Mouse (Mus musculus): ENCODE results near the gene Gjc2. TPM values are rescaled to one million over a fixed set of nuclear protein-coding genes. Genes with fewer than 3 reads are reported as not detected.

Gene Gjc2
- polyA plus RNA-seq, 1 experiment, result 2.7 TPM

GRCm38 (mm10) chr11:59169807-59170206 lies 13.2 kb downstream of the Gjc2 start:
- no peak overlapping the region for H3K4me3 ChIP-seq (ENCODE audit: control insufficient read depth, low read depth, low read length)
- TF ChIP-seq CTCF (IDR thresholded peaks at IDR 0.05; ENCODE audit: control insufficient read depth, insufficient read depth, insufficient replicate concordance, low read depth, low read length) (no peak), POLR2A (IDR thresholded peaks at IDR 0.05; ENCODE audit: control insufficient read depth, low read depth, low read length) (no peak)
- no peaks in the 10 kb centered on the region for H3K27me3 ChIP-seq (ENCODE audit: control insufficient read depth, insufficient read depth, low read length)
- H3K27ac ChIP-seq (ENCODE audit: control insufficient read depth, insufficient read depth, low read depth, low read length), result no peak overlapping the region
- peaks cover 3% of the 10 kb centered on the region; the same call in 1 of the 2 replicates for H3K4me1 ChIP-seq (ENCODE audit: control insufficient read depth, insufficient read depth, low read length)
- no peaks in the 10 kb centered on the region for H3K36me3 ChIP-seq (ENCODE audit: control insufficient read depth, insufficient read depth, low read length)

- TF ChIP-seq CTCF (IDR thresholded peaks at IDR 0.05; ENCODE audit: control insufficient read depth, insufficient read depth, insufficient replicate concordance, low read depth, low read length) (no peak), POLR2A (IDR thresholded peaks at IDR 0.05; ENCODE audit: control insufficient read depth, low read depth, low read length) (no peak)
- Histone ChIP-seq H3K4me3 (ENCODE audit: control insufficient read depth, low read depth, low read length) (no peak overlapping the region), H3K27me3 (ENCODE audit: control insufficient read depth, insufficient read depth, low read length) (no peaks in the 10 kb centered on the region), H3K36me3 (ENCODE audit: control insufficient read depth, insufficient read depth, low read length) (no peaks in the 10 kb centered on the region; the same call in 1 of the 2 replicates), H3K27ac (ENCODE audit: control insufficient read depth, insufficient read depth, low read depth, low read length) (no peak overlapping the region), H3K4me1 (ENCODE audit: control insufficient read depth, insufficient read depth, low read length) (peaks cover 11% of the 10 kb centered on the region)
These were observed 17.3 kb downstream of the Gjc2 start for GRCm38 (mm10) chr11:59165616-59166241.

GRCm38 (mm10) chr11:59164384-59164783 lies 18.6 kb downstream of the Gjc2 start:
- Histone ChIP-seq H3K27me3 (ENCODE audit: control insufficient read depth, insufficient read depth, low read length) (no peaks in the 10 kb centered on the region), H3K4me1 (ENCODE audit: control insufficient read depth, insufficient read depth, low read length) (peaks cover 11% of the 10 kb centered on the region), H3K27ac (ENCODE audit: control insufficient read depth, insufficient read depth, low read depth, low read length) (peak overlapping the region; percentile 76), H3K4me3 (ENCODE audit: control insufficient read depth, low read depth, low read length) (peak overlapping the region; percentile 97), H3K36me3 (ENCODE audit: control insufficient read depth, insufficient read depth, low read length) (no peaks in the 10 kb centered on the region; the same call in 1 of the 2 replicates)
- TF ChIP-seq POLR2A (IDR thresholded peaks at IDR 0.05; ENCODE audit: control insufficient read depth, low read depth, low read length) (no peak), CTCF (IDR thresholded peaks at IDR 0.05; ENCODE audit: control insufficient read depth, insufficient read depth, insufficient replicate concordance, low read depth, low read length) (no peak)

DNA sequence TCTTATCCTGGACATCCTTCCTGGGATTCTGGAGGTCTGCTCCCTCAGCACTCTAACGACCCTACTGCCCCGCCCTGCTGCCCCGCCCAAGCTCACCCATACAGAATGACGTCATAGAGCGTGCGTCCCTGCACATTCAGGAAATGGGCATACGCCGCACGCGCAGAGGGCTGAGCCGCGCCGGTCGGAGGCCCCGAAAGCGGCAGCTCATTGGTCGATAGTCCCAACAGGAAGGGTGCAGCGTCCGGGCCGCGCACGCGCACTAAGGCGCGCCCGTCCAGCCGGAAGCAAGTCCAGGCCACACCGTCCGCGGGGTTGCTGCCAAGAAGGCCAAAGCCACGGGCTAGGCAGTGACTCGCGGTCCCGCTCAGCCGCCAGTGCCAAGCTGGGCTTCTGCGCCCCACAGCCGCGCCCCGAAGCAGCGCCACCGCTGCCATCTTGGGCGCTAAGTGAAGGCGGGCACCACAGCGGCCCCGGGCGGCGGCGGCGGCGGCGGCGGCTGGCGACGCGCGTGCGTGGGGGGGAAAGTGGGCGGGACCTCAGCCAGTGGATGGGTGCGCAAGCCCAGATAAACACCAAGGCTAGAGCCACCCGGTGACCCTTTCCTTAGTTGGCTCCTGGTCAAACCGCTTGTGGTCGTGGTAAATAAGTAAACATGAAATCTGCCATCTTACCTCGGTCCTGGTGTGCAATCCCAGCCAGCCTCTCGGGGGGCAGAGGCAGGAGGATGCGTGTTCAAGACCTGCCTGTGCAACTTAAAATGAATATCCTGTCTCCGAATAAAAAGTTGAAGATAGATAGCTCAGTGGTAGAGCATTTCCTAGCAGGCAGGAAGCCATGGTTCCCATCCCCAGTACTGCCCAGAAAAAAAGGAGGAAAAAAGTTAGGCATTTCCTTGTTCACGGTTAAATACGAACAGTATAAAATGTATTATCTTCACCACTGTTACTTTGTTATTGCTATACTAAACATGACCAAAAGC lies 19.5 kb downstream of the Gjc2 start, which contains the start of gene Iba57:
Gene Iba57 (minus strand): TSS at position 485 of the 982 bp plus-strand sequence.
- no peak for TF ChIP-seq CTCF (IDR thresholded peaks at IDR 0.05; ENCODE audit: control insufficient read depth, insufficient read depth, insufficient replicate concordance, low read depth, low read length)
- peak; percentile 90 for TF ChIP-seq POLR2A (IDR thresholded peaks at IDR 0.05; ENCODE audit: control insufficient read depth, low read depth, low read length)
- H3K36me3 ChIP-seq (ENCODE audit: control insufficient read depth, insufficient read depth, low read length), result no peaks in the 10 kb centered on the region; the same call in 1 of the 2 replicates
- peak within 1 kb of the TSS; percentile 97 for H3K4me3 ChIP-seq (ENCODE audit: control insufficient read depth, low read depth, low read length)
- peak within 1 kb of the TSS; percentile 99 for H3K27ac ChIP-seq (ENCODE audit: control insufficient read depth, insufficient read depth, low read depth, low read length)
- no peaks in the 10 kb centered on the region for H3K27me3 ChIP-seq (ENCODE audit: control insufficient read depth, insufficient read depth, low read length)
- peaks cover 11% of the 10 kb centered on the region for H3K4me1 ChIP-seq (ENCODE audit: control insufficient read depth, insufficient read depth, low read length)

- peaks cover 14% of the 10 kb centered on the region for H3K4me1 ChIP-seq (ENCODE audit: control insufficient read depth, insufficient read depth, low read length)
- peak overlapping the region; percentile 97 for H3K4me3 ChIP-seq (ENCODE audit: control insufficient read depth, low read depth, low read length)
- H3K27ac ChIP-seq (ENCODE audit: control insufficient read depth, insufficient read depth, low read depth, low read length), result peak overlapping the region; percentile 76
These were observed 20.4 kb downstream of the Gjc2 start for GRCm38 (mm10) chr11:59162443-59163254.

DNA sequence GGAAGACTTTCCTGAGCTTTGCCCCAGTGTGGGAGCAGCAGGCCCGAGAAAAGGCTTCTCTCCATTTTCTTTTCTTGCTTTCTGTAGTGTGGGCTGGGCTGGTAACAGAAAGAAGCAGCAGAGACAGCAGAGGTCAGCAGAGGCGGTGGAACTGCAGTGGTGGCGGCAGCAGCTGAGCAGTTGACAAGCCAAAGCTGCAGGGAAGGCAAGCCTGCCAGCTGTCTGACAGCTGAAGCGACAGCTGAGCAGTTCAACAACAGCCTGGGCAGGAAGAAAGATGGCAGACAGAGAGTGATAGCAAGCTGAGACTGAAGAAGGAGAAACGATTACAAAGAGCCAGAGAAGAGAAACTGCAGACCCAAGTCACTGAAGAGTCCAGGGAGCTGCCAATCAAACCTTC lies 21.6 kb downstream of the Gjc2 start:
- Histone ChIP-seq H3K27ac (ENCODE audit: control insufficient read depth, insufficient read depth, low read depth, low read length) (no peak overlapping the region), H3K4me3 (ENCODE audit: control insufficient read depth, low read depth, low read length) (peak overlapping the region; percentile 97), H3K4me1 (ENCODE audit: control insufficient read depth, insufficient read depth, low read length) (peaks cover 14% of the 10 kb centered on the region), H3K27me3 (ENCODE audit: control insufficient read depth, insufficient read depth, low read length) (no peaks in the 10 kb centered on the region), H3K36me3 (ENCODE audit: control insufficient read depth, insufficient read depth, low read length) (no peaks in the 10 kb centered on the region; the same call in 1 of the 2 replicates)
- no peak for TF ChIP-seq CTCF (IDR thresholded peaks at IDR 0.05; ENCODE audit: control insufficient read depth, insufficient read depth, insufficient replicate concordance, low read depth, low read length)
- no peak for TF ChIP-seq POLR2A (IDR thresholded peaks at IDR 0.05; ENCODE audit: control insufficient read depth, low read depth, low read length)

More at GRCm38 (mm10) chr11:59162443-59163254, 20.4 kb downstream of the Gjc2 start:
- no peaks in the 10 kb centered on the region for H3K27me3 ChIP-seq (ENCODE audit: control insufficient read depth, insufficient read depth, low read length)
- TF ChIP-seq CTCF (IDR thresholded peaks at IDR 0.05; ENCODE audit: control insufficient read depth, insufficient read depth, insufficient replicate concordance, low read depth, low read length) (no peak), POLR2A (IDR thresholded peaks at IDR 0.05; ENCODE audit: control insufficient read depth, low read depth, low read length) (no peak)
- no peaks in the 10 kb centered on the region; the same call in 1 of the 2 replicates for H3K36me3 ChIP-seq (ENCODE audit: control insufficient read depth, insufficient read depth, low read length)

All from testis, adult 2 months (tissue).